Mouse (Mus musculus) brain, adult 2 months (tissue): ENCODE measurements around the gene Zfp36l1.

Experiments
- DNase-seq: peaks from one replicate; pipeline ENCODE4 v3.0.0; 2011; ENCODE audit warnings: low read depth, low spot score

Gene Zfp36l1

GRCm38 (mm10) chr12:80110546-80110870 lies 2.3 kb downstream of the Zfp36l1 start:
- no peak for DNase-seq

GRCm38 (mm10) chr12:80109753-80110545 lies 2.9 kb downstream of the Zfp36l1 start:
- DNase-seq = no peak

- DNase-seq = peak; percentile 80
Measured at GRCm38 (mm10) chr12:80108896-80109668, 3.7 kb downstream of the Zfp36l1 start.

- no peak for DNase-seq
Measured at GRCm38 (mm10) chr12:80106896-80107667, 5.7 kb downstream of the Zfp36l1 start.

- DNase-seq = no peak
Measured at GRCm38 (mm10) chr12:80106138-80106895, 6.5 kb downstream of the Zfp36l1 start.

GRCm38 (mm10) chr12:80103521-80103973 lies 9.3 kb downstream of the Zfp36l1 start:
- no peak for DNase-seq

GRCm38 (mm10) chr12:80103089-80103488 lies 9.7 kb downstream of the Zfp36l1 start:
- DNase-seq = no peak

- no peak for DNase-seq
Measured at GRCm38 (mm10) chr12:80098825-80099224, 14.0 kb downstream of the Zfp36l1 start.

GRCm38 (mm10) chr12:80096734-80097133 lies 16.1 kb downstream of the Zfp36l1 start:
- DNase-seq = no peak

GRCm38 (mm10) chr12:80092787-80093186 lies 20.0 kb downstream of the Zfp36l1 start:
- no peak for DNase-seq

- no peak for DNase-seq
Measured at GRCm38 (mm10) chr12:80091080-80091479, 21.7 kb downstream of the Zfp36l1 start.

- DNase-seq = no peak
Measured at GRCm38 (mm10) chr12:80090529-80090928, 22.3 kb downstream of the Zfp36l1 start.

GRCm38 (mm10) chr12:80088143-80088542 lies 24.7 kb downstream of the Zfp36l1 start:
- DNase-seq = no peak

- DNase-seq = no peak
Measured at GRCm38 (mm10) chr12:80084446-80085112, 28.2 kb downstream of the Zfp36l1 start.

GRCm38 (mm10) chr12:80083937-80084336 lies 28.9 kb downstream of the Zfp36l1 start:
- no peak for DNase-seq

- no peak for DNase-seq
Measured at GRCm38 (mm10) chr12:80083133-80083821, 29.5 kb downstream of the Zfp36l1 start.

- DNase-seq = no peak
Measured at GRCm38 (mm10) chr12:80082730-80083129, 30.1 kb downstream of the Zfp36l1 start.

- DNase-seq = no peak
Measured at GRCm38 (mm10) chr12:80081440-80081839, 31.4 kb downstream of the Zfp36l1 start.

GRCm38 (mm10) chr12:80079937-80080336 lies 32.9 kb downstream of the Zfp36l1 start:
- DNase-seq = no peak

GRCm38 (mm10) chr12:80074331-80074730 lies 38.5 kb downstream of the Zfp36l1 start:
- DNase-seq = no peak
